Mouse (Mus musculus): ENCODE measurements at regions not wholly inside any gene's neighbourhood (a gene's known extent, or its start where the extent isn't known, plus 50 kb on each side); places are given as distances from the start of the nearest gene placed in this dataset.
"Not testable (repeated sequence)": the region's sequence is repeated elsewhere in the genome, so short reads cannot be mapped to it uniquely, and the experiment has no call there.

GRCm38 (mm10) chr3:34709553-34709952 lies 59.3 kb downstream of the Sox2 start:
- no peak for ATAC-seq (ENCODE audit: low TSS enrichment)

- not testable (repeated sequence) for ATAC-seq (ENCODE audit: low TSS enrichment)
These were observed 61.9 kb downstream of the Sox2 start for GRCm38 (mm10) chr3:34712137-34712536.

GRCm38 (mm10) chr3:34722506-34722905 lies 72.3 kb downstream of the Sox2 start:
- no peak for ATAC-seq (ENCODE audit: low TSS enrichment)

GRCm38 (mm10) chr3:34726955-34727354 lies 76.8 kb downstream of the Sox2 start:
- ATAC-seq (ENCODE audit: low TSS enrichment): no peak

- no peak for ATAC-seq (ENCODE audit: low TSS enrichment)
These were observed 78.1 kb downstream of the Sox2 start for GRCm38 (mm10) chr3:34728282-34728681.

GRCm38 (mm10) chr3:34734966-34735365 lies 84.8 kb downstream of the Sox2 start:
- no peak for ATAC-seq (ENCODE audit: low TSS enrichment)

GRCm38 (mm10) chr3:34738001-34738400 lies 87.8 kb downstream of the Sox2 start:
- no peak for ATAC-seq (ENCODE audit: low TSS enrichment)

GRCm38 (mm10) chr3:34738938-34739337 lies 88.7 kb downstream of the Sox2 start:
- ATAC-seq (ENCODE audit: low TSS enrichment): no peak

GRCm38 (mm10) chr3:34739693-34740092 lies 89.5 kb downstream of the Sox2 start:
- no peak for ATAC-seq (ENCODE audit: low TSS enrichment)

- no peak for ATAC-seq (ENCODE audit: low TSS enrichment)
These were observed 89.9 kb downstream of the Sox2 start for GRCm38 (mm10) chr3:34740110-34740509.

GRCm38 (mm10) chr3:34745181-34745736 lies 95.1 kb downstream of the Sox2 start:
- no peak for ATAC-seq (ENCODE audit: low TSS enrichment)

GRCm38 (mm10) chr3:34747499-34748093 lies 97.4 kb downstream of the Sox2 start:
- ATAC-seq (ENCODE audit: low TSS enrichment): no peak

GRCm38 (mm10) chr3:34749989-34750388 lies 99.8 kb downstream of the Sox2 start:
- ATAC-seq (ENCODE audit: low TSS enrichment): 0 out of 2 replicates have a peak, but pooled peaks have one; percentile 34

- peak; percentile 72 for ATAC-seq (ENCODE audit: low TSS enrichment)
These were observed 101.3 kb downstream of the Sox2 start for GRCm38 (mm10) chr3:34751551-34751950.

GRCm38 (mm10) chr3:34753557-34753956 lies 103.4 kb downstream of the Sox2 start:
- no peak for ATAC-seq (ENCODE audit: low TSS enrichment)

- no peak for ATAC-seq (ENCODE audit: low TSS enrichment)
These were observed 104.6 kb downstream of the Sox2 start for GRCm38 (mm10) chr3:34754781-34755180.

- not testable (repeated sequence) for ATAC-seq (ENCODE audit: low TSS enrichment)
These were observed 105.1 kb downstream of the Sox2 start for GRCm38 (mm10) chr3:34755282-34755681.

GRCm38 (mm10) chr3:34756632-34757031 lies 106.4 kb downstream of the Sox2 start:
- no peak for ATAC-seq (ENCODE audit: low TSS enrichment)

GRCm38 (mm10) chr3:34757130-34757529 lies 106.9 kb downstream of the Sox2 start:
- no peak for ATAC-seq (ENCODE audit: low TSS enrichment)

- no peak for ATAC-seq (ENCODE audit: low TSS enrichment)
These were observed 107.8 kb downstream of the Sox2 start for GRCm38 (mm10) chr3:34757813-34758510.

- no peak for ATAC-seq (ENCODE audit: low TSS enrichment)
These were observed 109.9 kb downstream of the Sox2 start for GRCm38 (mm10) chr3:34759942-34760640.

GRCm38 (mm10) chr3:34761162-34761769 lies 111.1 kb downstream of the Sox2 start:
- ATAC-seq (ENCODE audit: low TSS enrichment): no peak

Data from frontal cortex, adult (tissue).